Mouse (Mus musculus): Measurements from ENCODE around the gene Gm6993. TPM values are rescaled to one million over a fixed set of nuclear protein-coding genes. Genes with fewer than 3 reads are reported as not detected.
A peak's percentile ranks its signal among the peaks of the same experiment; 100 is the strongest.

Gm6993 gene
- polyA plus RNA-seq (2015; fragmentation: Nextera tagmentation; extraction: Ambion mirVana), result not detected in 2 replicates

GRCm38 (mm10) chr12:31240470-31240869 lies at the start of gene Gm6993:
Gm6993 (plus strand) TSS chr12:31240770.
- H3K9ac ChIP-seq (replicated peaks), result no peak within 1 kb of the TSS
- no peaks in the 10 kb centered on the region for H3K36me3 ChIP-seq
- H3K4me2 ChIP-seq (replicated peaks), result no peak within 1 kb of the TSS
- no peak within 1 kb of the TSS for H3K27ac ChIP-seq (replicated peaks)
- no peak within 1 kb of the TSS for H3K4me3 ChIP-seq
- H3K27me3 ChIP-seq, result no peaks in the 10 kb centered on the region
- no peak for ATAC-seq (replicated peaks)
- no peaks in the 10 kb centered on the region for H3K9me3 ChIP-seq
- H3K4me1 ChIP-seq, result no peaks in the 10 kb centered on the region
- 75% methylated on average over 5 of the region's 5 CpGs for WGBS

GRCm38 (mm10) chr12:31191329-31191954 lies 49.1 kb upstream of the Gm6993 start:
- H3K27ac ChIP-seq (replicated peaks), result peak overlapping the region; percentile 1; the same call in 1 of the 2 replicates
- H3K4me1 ChIP-seq, result peaks cover 6% of the 10 kb centered on the region
- no peaks in the 10 kb centered on the region for H3K36me3 ChIP-seq
- 11% methylated on average over 8 of the region's 8 CpGs for WGBS
- H3K27me3 ChIP-seq, result no peaks in the 10 kb centered on the region
- no peak overlapping the region for H3K9ac ChIP-seq (replicated peaks)
- H3K4me2 ChIP-seq (replicated peaks), result no peak overlapping the region
- 0 out of 2 replicates have a peak, but pooled peaks have one; percentile 48 for ATAC-seq (replicated peaks)
- no peak overlapping the region for H3K4me3 ChIP-seq
- H3K9me3 ChIP-seq, result no peaks in the 10 kb centered on the region

GRCm38 (mm10) chr12:31202509-31202908 lies 38.1 kb upstream of the Gm6993 start:
- no peak overlapping the region for H3K27ac ChIP-seq (replicated peaks)
- no peaks in the 10 kb centered on the region for H3K36me3 ChIP-seq
- ATAC-seq (replicated peaks), result no peak
- 98% methylated on average over 1 of the region's 1 CpGs for WGBS
- no peak overlapping the region for H3K4me2 ChIP-seq (replicated peaks)
- no peaks in the 10 kb centered on the region for H3K4me1 ChIP-seq
- no peak overlapping the region for H3K4me3 ChIP-seq
- H3K9me3 ChIP-seq, result no peaks in the 10 kb centered on the region
- H3K27me3 ChIP-seq, result no peaks in the 10 kb centered on the region
- H3K9ac ChIP-seq (replicated peaks), result no peak overlapping the region

- Histone ChIP-seq H3K36me3 (no peaks in the 10 kb centered on the region), H3K9ac (replicated peaks) (no peak overlapping the region), H3K4me3 (no peak overlapping the region), H3K9me3 (no peaks in the 10 kb centered on the region), H3K4me2 (replicated peaks) (no peak overlapping the region), H3K27ac (replicated peaks) (no peak overlapping the region), H3K4me1 (peaks cover 3% of the 10 kb centered on the region; the same call in 1 of the 2 replicates), H3K27me3 (no peaks in the 10 kb centered on the region)
- 84% methylated on average over 6 of the region's 6 CpGs for WGBS
- ATAC-seq (replicated peaks), result no peak
These were observed 36.7 kb upstream of the Gm6993 start for GRCm38 (mm10) chr12:31203746-31204455.

- no peak overlapping the region for H3K4me2 ChIP-seq (replicated peaks)
- H3K27ac ChIP-seq (replicated peaks), result no peak overlapping the region
- WGBS, result 97% methylated on average over 3 of the region's 3 CpGs
- no peak for ATAC-seq (replicated peaks)
- H3K9me3 ChIP-seq, result no peaks in the 10 kb centered on the region
- H3K4me3 ChIP-seq, result no peak overlapping the region
- H3K36me3 ChIP-seq, result no peaks in the 10 kb centered on the region
- no peak overlapping the region for H3K9ac ChIP-seq (replicated peaks)
- no peaks in the 10 kb centered on the region for H3K27me3 ChIP-seq
- H3K4me1 ChIP-seq, result peaks cover 7% of the 10 kb centered on the region; the same call in 1 of the 2 replicates
These were observed 35.7 kb upstream of the Gm6993 start for GRCm38 (mm10) chr12:31204898-31205297.

- no peak for ATAC-seq (replicated peaks)
- Histone ChIP-seq H3K9me3 (no peaks in the 10 kb centered on the region), H3K27me3 (no peaks in the 10 kb centered on the region), H3K4me2 (replicated peaks) (no peak overlapping the region), H3K27ac (replicated peaks) (no peak overlapping the region), H3K36me3 (no peaks in the 10 kb centered on the region), H3K4me1 (peaks cover 7% of the 10 kb centered on the region; the same call in 1 of the 2 replicates), H3K9ac (replicated peaks) (no peak overlapping the region), H3K4me3 (no peak overlapping the region)
- 79% methylated on average over 10 of the region's 10 CpGs for WGBS
These were observed 34.5 kb upstream of the Gm6993 start for GRCm38 (mm10) chr12:31205983-31206633.

- 51% methylated on average over 6 of the region's 6 CpGs for WGBS
- no peaks in the 10 kb centered on the region for H3K27me3 ChIP-seq
- no peak overlapping the region for H3K27ac ChIP-seq (replicated peaks)
- no peaks in the 10 kb centered on the region for H3K9me3 ChIP-seq
- H3K4me3 ChIP-seq, result no peak overlapping the region
- no peak overlapping the region for H3K4me2 ChIP-seq (replicated peaks)
- no peak for ATAC-seq (replicated peaks)
- peaks cover 13% of the 10 kb centered on the region for H3K4me1 ChIP-seq
- no peaks in the 10 kb centered on the region for H3K36me3 ChIP-seq
- H3K9ac ChIP-seq (replicated peaks), result no peak overlapping the region
These were observed 31.8 kb upstream of the Gm6993 start for GRCm38 (mm10) chr12:31208766-31209165.

GRCm38 (mm10) chr12:31209377-31209805 lies 31.2 kb upstream of the Gm6993 start:
- WGBS, result 19% methylated on average over 5 of the region's 5 CpGs
- no peak overlapping the region for H3K4me2 ChIP-seq (replicated peaks)
- peak; percentile 42; the same call in 1 of the 2 replicates for ATAC-seq (replicated peaks)

GRCm38 (mm10) chr12:31213556-31213955 lies 27.0 kb upstream of the Gm6993 start:
- Histone ChIP-seq H3K4me3 (no peak overlapping the region), H3K27me3 (no peaks in the 10 kb centered on the region), H3K9me3 (no peaks in the 10 kb centered on the region), H3K27ac (replicated peaks) (no peak overlapping the region; the same call in 1 of the 2 replicates), H3K9ac (replicated peaks) (no peak overlapping the region), H3K4me1 (peaks cover 20% of the 10 kb centered on the region), H3K36me3 (no peaks in the 10 kb centered on the region), H3K4me2 (replicated peaks) (no peak overlapping the region)
- WGBS, result 27% methylated on average over 7 of the region's 7 CpGs
- peak; percentile 62 for ATAC-seq (replicated peaks)

More at GRCm38 (mm10) chr12:31209377-31209805, 31.2 kb upstream of the Gm6993 start:
- no peak overlapping the region for H3K4me3 ChIP-seq
- no peaks in the 10 kb centered on the region for H3K27me3 ChIP-seq
- H3K27ac ChIP-seq (replicated peaks), result peak overlapping the region; percentile 35
- H3K4me1 ChIP-seq, result peaks cover 19% of the 10 kb centered on the region
- no peaks in the 10 kb centered on the region for H3K9me3 ChIP-seq
- no peak overlapping the region for H3K9ac ChIP-seq (replicated peaks)
- no peaks in the 10 kb centered on the region for H3K36me3 ChIP-seq

- Histone ChIP-seq H3K9ac (replicated peaks) (no peak overlapping the region), H3K27me3 (no peaks in the 10 kb centered on the region), H3K27ac (replicated peaks) (no peak overlapping the region), H3K36me3 (no peaks in the 10 kb centered on the region), H3K4me2 (replicated peaks) (no peak overlapping the region), H3K9me3 (no peaks in the 10 kb centered on the region), H3K4me1 (peaks cover 13% of the 10 kb centered on the region), H3K4me3 (no peak overlapping the region)
- ATAC-seq (replicated peaks), result no peak
- WGBS, result 85% methylated on average over 6 of the region's 6 CpGs
These were observed 25.6 kb upstream of the Gm6993 start for GRCm38 (mm10) chr12:31215003-31215402.

GRCm38 (mm10) chr12:31217232-31217631 lies 23.3 kb upstream of the Gm6993 start:
- 88% methylated on average over 5 of the region's 5 CpGs for WGBS
- Histone ChIP-seq H3K4me3 (no peak overlapping the region), H3K4me2 (replicated peaks) (no peak overlapping the region), H3K27ac (replicated peaks) (no peak overlapping the region), H3K27me3 (no peaks in the 10 kb centered on the region), H3K4me1 (peaks cover 13% of the 10 kb centered on the region), H3K9me3 (no peaks in the 10 kb centered on the region), H3K9ac (replicated peaks) (no peak overlapping the region), H3K36me3 (no peaks in the 10 kb centered on the region)
- ATAC-seq (replicated peaks), result no peak

- H3K4me2 ChIP-seq (replicated peaks), result no peak overlapping the region
- ATAC-seq (replicated peaks), result no peak
- H3K27me3 ChIP-seq, result no peaks in the 10 kb centered on the region
- H3K27ac ChIP-seq (replicated peaks), result no peak overlapping the region
- H3K36me3 ChIP-seq, result no peaks in the 10 kb centered on the region
- WGBS, result 80% methylated on average over 3 of the region's 3 CpGs
- no peak overlapping the region for H3K4me3 ChIP-seq
- no peak overlapping the region for H3K9ac ChIP-seq (replicated peaks)
- H3K9me3 ChIP-seq, result no peaks in the 10 kb centered on the region
- H3K4me1 ChIP-seq, result peaks cover 10% of the 10 kb centered on the region
These were observed 21.8 kb upstream of the Gm6993 start for GRCm38 (mm10) chr12:31218774-31219173.
